Mouse (Mus musculus) spleen, postnatal 14 days (tissue): ENCODE data around the gene Tbxas1.

ENCODE experiments used
- DNase-seq, 2 experiments: peaks; one replicate each; pipeline ENCODE4 v3.0.0; 2021 to 2022; ENCODE audit warnings: low spot score in 2 of 2

Gene Tbxas1

DNA sequence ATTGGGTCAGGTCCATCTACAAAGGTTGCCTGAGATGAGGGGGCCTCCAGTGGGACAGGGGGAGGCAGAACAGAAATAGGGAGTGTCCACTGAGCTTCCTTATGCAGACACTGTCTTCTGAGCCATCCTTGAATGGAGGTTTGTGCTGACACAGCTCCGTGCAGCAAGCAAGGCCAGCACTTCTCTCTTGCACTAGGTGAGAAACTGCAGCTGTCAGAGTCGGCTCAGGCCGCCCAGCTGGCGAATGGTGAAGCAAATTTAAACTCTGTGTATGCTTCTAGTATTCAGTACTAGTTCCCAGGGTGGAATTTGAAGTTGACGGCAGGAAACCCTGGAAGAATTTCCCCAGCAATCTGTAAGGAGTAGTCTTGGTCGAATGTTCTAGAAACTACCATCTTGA lies 175.6 kb downstream of the Tbxas1 start:
- no peak for DNase-seq

GRCm38 (mm10) chr6:39051799-39052556 lies 176.8 kb downstream of the Tbxas1 start:
- no peak for DNase-seq

DNA sequence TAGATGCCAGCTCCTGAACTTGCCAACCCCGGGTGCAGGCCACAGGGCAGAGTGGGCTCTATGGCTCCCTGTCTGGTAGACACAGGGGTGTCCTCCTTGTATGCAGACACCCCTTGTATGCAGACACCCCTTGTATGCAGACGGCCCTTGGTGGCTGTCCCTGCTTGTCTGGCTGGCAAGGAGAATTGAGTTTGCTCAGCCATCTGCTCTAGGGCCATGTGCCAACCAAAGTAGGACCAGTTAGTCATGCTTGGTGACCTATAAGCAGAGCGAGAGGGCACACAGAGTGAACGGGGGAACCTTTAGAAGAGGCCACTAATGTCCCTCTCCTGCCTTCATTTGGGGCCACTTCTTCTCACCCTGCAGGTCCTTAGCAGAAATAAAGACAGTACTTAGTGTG lies 177.4 kb downstream of the Tbxas1 start:
- no peak for DNase-seq

GRCm38 (mm10) chr6:39054206-39054864 lies 179.1 kb downstream of the Tbxas1 start:
- no peak for DNase-seq

GRCm38 (mm10) chr6:39054878-39055508 lies 179.8 kb downstream of the Tbxas1 start:
- DNase-seq: no peak

DNA sequence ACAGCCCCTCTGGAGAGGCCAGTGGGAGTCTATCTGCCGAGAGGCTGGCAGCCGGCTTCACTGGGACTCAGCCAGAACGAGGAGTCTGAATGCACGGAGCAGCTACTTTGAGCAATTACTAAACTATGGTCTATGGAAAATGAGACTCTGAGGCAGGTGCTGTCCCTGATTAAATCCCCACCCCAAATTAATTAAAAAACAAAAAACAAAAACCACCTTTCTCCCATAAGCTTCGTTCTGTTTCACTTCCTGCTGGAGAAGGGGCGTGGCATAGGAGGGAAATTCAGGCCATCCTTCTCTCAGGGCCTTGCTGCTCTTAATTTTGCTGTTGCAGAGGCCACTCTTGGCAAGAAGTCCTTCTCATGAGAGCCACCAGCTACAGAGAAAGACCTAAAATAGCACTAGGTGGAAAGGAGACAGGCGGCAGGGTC lies 180.6 kb downstream of the Tbxas1 start:
- no peak for DNase-seq

DNA sequence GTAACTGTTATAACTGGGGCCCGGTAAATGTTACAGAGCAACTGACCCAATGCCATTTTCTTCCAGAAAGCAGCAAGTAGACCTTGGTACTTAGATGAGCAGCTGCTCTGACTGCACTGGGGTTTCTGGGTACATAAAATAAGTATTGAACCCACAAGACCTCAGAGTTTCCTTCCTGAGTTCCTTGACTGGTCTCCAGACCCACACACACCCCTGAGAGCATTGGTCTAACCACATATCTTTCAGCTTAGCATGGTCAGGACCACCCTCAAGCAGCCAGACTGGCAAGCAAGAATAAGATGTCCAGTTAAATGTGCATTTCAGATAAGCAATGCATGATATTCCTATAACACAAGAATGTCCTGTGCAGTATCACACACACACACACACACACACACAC lies 182.0 kb downstream of the Tbxas1 start:
- DNase-seq: no peak

DNA sequence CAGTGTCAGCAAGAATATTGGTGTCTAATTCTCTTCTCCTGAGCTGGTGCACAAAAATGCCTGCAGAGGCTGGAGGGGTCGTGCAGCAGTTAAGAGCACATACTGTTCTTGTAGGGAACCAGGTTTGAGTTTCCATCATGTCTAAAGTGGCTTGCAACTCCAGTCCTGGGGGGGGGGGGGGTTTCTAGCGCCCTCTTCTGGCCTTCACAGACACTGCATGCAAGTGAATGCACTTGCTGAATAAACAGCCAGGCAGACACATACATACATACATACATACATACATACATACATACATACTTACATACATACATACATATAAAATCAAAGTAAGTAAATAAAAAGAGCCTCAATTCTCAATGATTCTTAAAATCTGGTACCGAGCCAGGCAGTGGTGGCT lies 183.2 kb downstream of the Tbxas1 start:
- DNase-seq: no peak

GRCm38 (mm10) chr6:39058936-39059335 lies 183.7 kb downstream of the Tbxas1 start:
- DNase-seq: no peak

DNA sequence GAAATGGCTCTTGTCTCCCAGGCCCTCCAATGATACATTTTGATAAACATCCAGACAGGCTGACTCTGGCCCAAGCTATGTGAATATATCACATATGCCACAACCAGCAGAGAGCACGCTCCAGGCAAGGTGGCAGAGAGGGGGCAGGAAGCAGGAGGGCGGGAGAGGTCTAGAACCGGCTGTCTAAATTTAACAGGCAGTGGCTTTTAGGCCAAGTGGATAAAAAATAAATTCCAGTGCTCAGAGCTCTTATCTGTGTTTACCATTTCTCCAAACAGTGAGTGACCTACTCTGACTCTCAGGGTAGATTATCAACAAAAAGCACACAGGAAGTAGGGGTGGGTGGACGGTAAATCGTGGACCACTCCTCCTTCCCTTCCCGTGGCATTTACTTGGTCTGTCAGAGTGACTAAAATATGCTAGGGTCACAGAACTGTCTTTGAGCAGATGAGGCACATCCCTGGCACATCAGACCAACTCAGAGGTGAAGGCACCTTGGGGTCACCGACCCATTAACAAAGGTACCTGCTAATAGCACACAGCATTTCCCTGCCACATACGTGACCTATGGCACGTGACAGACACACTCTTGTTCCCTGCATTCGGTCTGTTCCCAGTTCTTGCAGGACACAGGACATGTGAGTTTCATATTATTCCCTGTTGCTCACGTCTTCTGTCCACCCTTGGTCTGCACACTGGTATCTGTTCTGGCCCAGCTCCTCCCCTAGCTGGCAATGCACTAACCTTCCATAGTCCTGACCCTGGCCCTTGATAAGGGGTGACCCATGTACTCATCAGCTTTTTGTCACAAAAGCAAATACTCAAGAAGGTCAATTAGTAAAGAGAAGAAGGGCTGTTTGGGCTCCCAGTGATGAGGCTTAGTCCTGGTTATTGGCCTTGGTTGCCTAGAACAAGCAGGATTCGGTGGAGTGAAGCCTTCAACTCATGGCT lies 184.6 kb downstream of the Tbxas1 start:
- DNase-seq: no peak

- DNase-seq: no peak
Observed at GRCm38 (mm10) chr6:39061180-39061579, 186.0 kb downstream of the Tbxas1 start.

DNA sequence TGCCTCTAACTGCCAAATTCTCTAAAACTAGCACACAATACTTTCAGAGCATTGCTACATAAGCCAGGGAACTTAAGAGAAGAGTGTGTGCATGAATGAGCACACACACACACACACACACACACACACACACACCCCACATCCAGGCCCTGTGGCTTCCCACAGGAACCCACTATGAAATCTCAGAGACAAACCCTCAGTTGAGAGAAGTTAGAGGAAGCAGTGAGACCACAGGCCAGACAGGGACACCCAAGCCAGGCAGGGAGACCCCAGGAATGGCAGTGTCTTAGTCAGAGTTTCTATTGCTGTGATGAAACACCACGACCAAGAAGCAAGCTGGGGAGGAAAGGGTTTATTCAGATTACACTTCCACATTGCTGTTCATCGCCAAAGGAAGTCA lies 188.3 kb downstream of the Tbxas1 start:
- DNase-seq: no peak

DNA sequence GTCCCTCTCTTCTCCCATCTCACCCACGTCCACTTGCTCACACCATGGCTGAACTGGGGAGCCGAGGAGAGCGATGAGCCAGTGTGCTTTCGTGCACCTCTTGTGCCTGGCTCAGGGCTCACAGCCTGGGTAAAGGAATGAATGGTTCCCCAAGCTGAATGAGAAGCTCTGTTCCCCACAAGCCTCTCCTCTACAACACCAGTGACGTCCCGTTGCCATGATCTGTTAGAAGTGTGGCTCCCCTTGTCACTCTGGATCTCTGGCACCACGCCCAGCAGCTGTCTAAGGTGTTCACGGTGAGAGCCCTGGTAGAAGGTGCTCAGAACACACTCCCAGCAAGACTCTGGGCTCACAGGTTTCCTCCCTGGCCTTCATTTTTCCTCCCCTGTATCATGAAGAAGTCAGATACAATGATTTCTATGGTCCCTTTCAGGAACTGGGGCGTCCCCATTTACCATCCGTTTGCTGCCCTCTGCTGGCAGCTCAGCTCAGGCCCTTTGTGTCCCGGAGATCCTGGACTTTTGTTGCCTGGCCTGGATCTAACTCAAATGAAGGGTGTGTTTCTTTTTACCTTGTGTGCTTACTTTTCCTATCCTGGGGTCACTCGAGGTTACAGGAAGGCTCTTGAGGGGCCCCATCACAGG lies 191.9 kb downstream of the Tbxas1 start:
- DNase-seq: peak; percentile 25 to 55

DNA sequence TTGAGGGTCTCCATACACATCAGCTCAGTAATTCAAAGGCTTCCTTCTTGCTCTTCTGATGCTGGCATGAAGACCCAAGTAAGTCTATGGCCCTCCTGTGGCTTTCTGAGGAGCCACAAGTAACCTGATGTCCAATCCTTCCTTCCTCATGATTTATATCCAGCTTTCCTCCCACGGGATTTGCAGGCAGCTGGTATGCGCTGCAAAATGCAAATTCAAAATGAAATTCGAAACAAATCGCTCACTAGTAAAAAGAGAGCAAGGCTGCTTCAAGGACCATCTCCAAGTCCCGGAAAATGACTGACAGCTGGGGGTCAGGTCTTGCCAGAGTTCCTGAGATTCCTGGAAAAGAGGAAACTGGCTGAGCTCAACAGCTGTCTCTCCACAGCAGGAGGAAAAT lies 197.5 kb downstream of the Tbxas1 start:
- DNase-seq: no peak

DNA sequence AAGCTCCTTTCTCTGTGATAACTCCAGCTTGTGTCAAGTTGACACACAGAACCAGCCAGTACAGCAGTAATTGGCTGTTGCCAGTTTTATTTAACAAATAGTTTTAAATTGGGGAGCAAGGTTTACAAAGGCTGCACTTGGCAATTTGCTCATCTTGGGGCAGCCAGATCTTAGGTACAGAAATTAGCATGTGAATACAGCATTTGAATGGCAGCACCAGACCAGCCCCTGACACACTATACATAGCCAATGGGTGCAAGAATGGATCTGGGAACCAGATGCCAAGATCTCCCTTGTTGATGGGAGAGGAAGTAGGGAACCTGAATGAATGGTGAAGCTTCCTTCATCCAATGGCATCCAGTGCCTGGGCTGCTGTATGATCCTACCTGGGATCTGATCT lies 199.0 kb downstream of the Tbxas1 start:
- no peak for DNase-seq

- no peak for DNase-seq
Observed at GRCm38 (mm10) chr6:39076498-39076897, 201.3 kb downstream of the Tbxas1 start.

DNA sequence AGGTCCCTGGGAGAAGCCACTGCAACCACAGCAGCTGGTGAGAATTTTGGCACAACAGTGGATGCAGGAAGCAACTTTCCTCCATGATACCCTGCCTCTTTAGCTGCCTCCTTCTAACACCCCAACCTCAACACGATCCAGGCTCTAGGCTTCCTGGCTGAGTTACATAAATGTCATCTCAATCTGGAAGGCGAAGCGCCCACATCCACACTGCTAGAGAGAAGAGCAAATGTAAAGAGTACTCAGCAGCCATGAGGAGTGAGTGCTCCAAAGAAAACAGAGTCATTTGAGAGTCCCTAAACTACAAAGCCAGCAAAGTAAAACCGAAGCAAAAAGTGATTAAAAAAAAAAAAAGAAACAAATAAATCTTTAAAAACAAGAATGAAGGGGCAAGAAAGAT lies 229.4 kb downstream of the Tbxas1 start:
- DNase-seq: no peak

DNA sequence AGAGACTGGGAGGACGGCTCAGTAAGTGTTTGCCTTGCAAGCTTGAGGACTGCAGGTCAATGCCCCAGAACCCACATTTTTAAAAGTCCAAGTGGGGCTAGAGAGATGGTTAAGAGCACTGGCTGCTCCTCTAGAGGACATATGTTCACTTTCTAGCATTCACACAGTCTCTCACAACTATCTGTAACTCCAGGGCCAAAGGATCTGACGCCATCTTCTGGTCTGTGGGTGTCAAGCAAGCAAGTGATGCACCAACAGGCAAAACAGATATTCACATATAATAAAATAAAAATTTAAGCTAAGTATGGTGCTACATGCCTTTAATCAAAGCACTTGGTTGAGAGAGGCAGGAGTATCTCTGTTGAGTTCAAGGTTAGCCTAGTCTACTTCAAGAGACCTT lies 231.6 kb downstream of the Tbxas1 start:
- no peak for DNase-seq

- DNase-seq: no peak
Observed at GRCm38 (mm10) chr6:39112701-39113100, 237.5 kb downstream of the Tbxas1 start.

GRCm38 (mm10) chr6:39113141-39113540 lies 237.9 kb downstream of the Tbxas1 start:
- no peak for DNase-seq

- no peak for DNase-seq
Observed at GRCm38 (mm10) chr6:39115438-39115837, 240.2 kb downstream of the Tbxas1 start.
